Mouse (Mus musculus): Measurements from ENCODE around the gene Atp6v0a4.

GRCm38 (mm10) chr6:38064621-38065020 is 59.8 kb downstream of the Atp6v0a4 start:
- TF ChIP-seq EP300 (optimal IDR thresholded peaks at IDR 0.05): no peak
- no peak for TF ChIP-seq CTCF (IDR thresholded peaks at IDR 0.05; ENCODE audit: low read depth)

All from stomach, postnatal 0 days (tissue).